Mouse (Mus musculus): ENCODE measurements around the gene Upk3bl. TPM values are rescaled to one million over a fixed set of nuclear protein-coding genes. Genes with fewer than 3 reads are reported as not detected.
A peak's percentile ranks its signal among the peaks of the same experiment; 100 is the strongest.

Upk3bl gene
- total RNA-seq (2021): not detected

DNA sequence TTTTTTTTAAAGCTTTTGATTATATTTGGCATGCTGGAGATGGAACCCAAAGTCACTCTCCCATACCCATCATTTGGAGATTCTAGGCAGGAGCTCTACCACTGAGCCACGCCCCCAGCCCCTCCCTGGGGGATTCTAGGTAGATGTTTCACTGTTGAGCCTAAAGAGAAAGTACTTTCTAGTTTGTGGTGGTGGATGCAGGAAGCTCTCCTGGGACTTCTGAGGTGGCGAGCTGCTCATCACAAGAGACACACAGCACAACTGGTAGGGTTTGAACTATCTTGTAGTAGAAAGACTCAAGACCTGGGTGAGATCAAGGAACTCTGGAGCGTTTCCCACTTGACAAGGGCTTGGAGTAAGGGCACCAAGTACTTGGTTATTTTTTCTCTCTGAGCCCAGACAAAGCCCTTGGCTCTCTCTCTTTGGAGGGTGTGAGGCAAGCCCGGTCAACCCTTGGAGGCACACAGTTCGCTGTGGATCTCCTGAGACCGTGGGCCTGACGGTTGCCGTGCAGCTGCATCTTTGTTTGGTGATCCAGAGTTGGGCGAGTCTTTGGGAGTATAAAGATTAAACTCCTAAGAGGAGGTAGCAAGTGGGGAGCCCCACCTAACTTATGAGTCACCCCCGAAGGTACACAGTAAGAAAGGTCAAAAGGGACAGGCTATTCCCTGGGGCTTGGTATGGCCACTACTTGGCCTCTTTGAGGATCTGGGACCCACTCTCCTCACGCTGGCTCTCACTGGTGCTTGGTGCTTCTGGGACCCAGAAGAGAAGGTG is at the start of gene Upk3bl:
Upk3bl (plus strand) TSS at position 192 of the 777 bp plus-strand sequence.
- no peak for DNase-seq

DNA sequence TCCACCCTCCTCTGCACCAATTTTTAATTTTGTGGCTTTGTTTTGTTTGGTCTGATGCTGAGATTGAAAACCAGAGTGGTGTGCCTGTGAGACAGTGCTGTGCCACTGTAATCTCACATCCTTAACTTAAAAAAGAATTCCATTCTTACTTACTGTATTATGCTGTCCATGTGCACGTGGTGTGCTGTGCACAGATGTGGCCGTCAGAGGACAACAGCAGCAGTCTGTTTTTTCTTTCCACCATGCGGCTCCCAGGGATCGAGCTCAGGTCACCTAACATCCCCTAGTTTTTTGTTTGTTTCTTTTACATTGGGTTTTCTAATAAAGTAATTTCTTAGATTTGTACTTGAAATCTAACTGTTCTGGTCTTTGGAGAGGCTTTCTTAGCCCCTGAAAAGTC is 49.8 kb upstream of the Upk3bl start:
- no peak for DNase-seq

DNA sequence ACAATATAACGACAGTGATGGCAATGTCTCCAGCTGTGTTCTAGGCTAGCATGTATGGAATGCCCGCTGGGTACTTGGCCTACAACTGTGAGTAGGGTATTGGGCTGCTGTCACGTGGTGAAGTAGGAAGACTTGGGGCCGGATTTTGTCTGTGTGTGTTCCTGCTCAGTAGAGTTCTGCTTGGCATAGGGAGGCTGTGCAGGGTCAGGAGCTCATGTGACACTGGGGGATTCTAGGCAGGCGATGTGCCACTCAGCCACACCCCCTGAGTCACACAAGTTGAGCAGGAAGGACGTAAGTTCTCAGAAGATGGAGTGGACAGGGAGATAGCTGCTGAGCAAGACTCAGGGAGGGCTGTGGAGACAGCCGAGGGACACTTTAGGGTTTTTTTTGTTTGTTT is 46.5 kb upstream of the Upk3bl start:
- no peak for DNase-seq

DNA sequence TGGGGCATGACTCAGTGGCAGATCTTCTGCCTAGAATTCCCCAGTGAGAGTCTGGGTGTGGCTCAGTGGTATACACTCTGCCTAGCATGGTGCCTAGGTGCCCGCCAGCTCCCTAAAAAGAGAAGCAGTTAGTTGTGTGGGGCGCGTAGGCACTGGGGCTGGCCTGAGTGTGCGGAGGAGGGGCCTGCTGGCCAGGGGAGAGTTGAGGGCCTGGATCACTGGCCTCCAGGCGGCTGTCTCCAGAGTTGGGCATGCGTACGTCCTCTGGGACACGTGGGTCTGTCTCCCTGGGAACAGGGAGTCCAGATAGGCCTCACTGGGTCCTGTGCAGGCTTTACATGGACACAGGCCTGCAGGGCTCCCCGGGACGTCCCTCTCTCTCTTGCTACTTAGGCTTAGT is 39.4 kb upstream of the Upk3bl start:
- DNase-seq: peak; percentile 64

DNA sequence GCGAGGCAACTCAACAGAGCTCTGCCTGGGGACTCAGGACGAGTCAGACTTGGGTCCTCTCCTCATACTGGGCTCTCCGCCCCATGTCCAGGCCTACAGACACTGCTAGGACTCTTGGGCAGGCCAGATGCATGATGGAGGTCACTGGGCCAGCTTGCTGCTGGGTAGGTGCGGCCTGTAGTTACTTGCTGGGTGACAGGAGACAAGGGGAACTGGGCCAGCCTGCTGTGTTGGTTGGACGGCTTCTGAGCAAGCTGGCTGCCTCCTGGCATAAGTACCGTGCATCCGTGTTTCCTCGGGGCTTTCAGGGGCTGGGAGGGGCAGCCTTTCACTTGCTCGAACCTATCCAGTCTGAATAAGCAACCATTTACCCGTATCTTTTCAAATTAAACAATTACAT is 38.7 kb upstream of the Upk3bl start:
- peak; percentile 15 for DNase-seq

DNA sequence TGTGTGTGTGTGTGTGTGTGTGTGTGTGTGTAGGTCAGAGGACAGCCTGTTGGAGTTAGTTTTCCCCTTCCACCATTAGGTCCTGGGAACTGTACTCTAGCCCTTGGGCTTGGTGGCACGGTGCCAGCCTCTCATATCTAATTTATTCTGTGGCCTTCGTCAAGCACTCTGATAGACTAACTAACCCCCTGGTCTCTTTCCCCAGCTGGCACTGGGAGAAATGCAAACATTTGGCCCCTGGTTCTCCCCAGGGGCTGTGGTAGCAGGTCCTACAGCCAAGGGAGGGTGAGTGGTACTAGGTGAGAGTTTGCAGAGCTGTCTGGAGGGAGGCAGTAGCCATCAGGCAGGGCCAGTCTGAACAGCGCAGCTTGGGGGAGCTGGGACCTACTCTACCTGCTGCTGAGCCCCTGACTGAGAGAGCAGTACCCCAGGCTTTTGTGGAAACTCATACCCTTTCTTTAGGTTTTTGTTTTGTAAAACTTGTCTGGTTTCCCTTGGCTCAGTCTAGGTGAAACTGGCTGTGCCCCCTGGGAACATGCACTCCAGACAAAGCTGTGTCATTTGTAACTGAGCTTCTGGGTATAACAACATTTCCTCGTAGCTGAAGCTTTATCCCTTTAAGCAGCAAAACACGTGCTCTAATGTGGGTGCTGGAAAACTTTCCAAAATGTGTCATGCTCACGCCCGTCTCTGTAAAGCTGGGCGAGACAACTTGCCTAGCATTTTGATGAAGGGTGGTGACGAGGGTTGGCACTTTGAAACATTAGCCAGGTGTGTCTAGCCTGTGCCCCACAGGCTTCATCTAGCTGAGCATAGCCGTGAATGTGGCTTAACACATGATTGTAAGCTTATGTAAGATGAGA is 38.0 kb upstream of the Upk3bl start:
- DNase-seq: peak; percentile 48

DNA sequence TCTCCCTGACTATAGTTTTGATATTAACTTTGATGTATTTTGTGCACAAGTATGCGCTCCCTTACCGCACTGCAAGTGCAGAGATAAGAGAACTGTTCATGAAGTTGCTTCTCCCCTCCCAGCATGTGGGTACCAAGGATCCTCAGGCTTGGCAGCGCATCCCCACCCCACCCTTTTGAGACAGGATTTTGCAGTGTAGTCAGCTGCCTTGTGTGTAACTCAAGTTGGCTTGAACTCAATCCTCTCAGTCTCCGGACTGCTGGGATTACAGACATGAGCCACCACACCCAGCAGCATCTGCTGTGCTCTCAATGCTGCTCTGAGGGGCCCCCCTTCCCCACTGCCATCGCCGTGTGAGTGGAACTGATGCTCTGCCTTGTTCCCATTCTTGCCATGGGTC is 37.0 kb upstream of the Upk3bl start:
- peak; percentile 18 for DNase-seq

DNA sequence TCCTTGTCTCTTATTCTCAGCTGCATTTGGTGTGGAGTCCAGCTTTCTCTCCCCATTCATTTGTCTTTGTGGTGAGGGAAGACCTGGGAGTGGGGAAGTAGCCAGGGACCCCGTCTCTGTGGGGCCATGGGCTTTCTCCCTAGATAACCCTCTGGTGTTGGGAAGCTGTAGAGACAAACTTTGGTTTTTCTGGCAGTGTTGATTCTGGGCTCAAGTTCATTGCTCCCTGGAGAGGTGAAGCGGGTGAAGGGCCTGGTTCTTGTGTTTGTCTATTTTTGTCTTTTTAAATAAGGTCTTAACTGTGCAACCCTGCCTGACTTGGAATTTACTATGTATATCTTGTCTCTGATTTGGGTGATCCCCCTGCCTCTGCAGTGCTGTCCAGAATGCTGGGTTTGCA is 35.6 kb upstream of the Upk3bl start:
- no peak for DNase-seq

DNA sequence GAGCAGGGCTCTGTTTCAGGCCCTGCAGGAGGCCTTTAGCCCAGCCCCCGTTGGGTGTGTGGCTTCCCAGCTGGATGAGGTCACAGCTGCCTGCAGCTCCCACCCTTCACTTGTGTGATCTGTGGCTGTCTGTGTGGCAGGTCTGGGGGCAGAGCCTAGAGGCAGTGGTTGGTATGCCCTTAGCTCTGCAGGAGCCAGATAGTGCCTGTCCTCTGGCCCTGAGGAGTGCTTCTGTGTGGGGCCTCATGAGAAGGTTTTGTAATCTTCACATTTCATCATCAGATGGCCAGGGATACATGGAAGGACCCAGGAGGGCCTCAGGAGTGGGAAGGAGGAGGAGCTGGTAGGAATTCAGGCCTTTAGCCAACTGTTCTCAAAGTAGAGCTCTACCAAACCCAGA is 34.4 kb upstream of the Upk3bl start:
- DNase-seq: no peak

DNA sequence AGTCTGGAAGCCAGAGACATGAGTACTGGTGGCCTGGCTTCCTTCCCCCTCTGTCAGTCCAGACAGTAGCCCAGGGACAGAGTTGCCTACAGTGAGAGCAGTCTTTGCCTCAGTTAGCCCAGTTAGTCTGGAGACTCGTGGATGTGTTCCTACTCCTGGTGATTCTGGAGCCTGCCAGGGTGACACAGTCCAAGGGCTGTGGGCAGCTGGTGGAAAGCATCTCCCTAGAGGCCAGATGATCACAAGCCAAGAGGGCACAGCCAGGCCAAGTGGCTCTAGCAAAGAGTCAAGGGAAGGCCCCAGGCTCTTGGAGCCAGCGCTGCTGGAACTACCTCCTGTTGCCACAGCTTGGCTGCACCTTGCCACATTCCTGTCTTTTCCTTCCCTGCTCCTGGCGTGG is 28.6 kb upstream of the Upk3bl start:
- no peak for DNase-seq

DNA sequence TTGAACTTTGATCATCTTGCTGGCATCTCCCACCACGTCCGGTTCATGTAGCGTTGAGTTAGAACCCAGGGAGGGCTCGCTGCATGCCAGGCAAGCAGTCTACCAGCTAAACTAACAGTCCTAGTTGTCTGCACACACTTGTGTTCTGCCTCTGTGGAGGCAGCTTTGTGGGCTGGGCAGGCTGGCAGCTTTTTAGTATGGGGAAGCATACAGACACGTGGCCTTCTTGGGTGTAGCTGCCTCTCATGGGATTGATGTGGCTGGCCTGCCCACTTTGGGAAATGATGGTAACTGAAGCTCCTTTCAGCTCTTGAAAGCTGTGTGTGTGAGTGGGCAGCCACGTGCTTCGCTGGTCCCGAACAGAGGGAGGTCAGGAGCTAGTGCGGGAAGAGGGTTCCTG is 27.4 kb upstream of the Upk3bl start:
- no peak for DNase-seq

DNA sequence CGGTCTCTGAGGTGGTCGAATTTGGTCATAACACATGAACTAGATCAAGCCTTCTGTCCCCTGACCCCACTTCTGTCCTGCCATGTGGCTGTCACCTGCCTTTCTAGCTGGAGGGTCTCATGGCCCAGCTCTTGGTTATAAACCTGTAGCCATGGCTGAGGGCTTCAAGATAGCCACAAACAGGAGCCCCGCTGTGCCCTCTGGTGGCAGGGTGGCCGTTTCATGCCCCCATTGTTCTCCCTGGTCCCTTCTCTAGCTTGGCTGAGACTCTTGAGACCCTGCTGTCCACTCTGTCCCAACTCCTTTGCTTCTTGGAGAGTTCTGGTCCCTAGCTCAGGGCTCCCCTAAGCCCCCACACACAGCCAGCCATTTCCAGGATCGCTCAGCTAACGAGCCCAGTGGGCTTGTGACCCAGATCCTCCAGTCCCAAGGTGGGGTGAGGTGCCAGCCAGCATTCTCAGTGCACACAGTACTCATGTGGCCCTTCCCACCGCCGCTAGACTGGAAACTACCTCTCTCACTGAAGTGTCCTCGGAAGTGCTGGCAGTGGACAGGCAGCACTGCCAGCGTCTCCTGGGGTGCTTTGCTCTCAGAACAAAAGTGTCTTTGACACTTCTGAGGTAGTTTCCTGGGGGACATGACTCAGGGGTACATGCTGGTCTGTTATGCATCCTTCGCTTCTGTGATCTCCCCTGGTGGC is 26.5 kb upstream of the Upk3bl start:
- DNase-seq: no peak

DNA sequence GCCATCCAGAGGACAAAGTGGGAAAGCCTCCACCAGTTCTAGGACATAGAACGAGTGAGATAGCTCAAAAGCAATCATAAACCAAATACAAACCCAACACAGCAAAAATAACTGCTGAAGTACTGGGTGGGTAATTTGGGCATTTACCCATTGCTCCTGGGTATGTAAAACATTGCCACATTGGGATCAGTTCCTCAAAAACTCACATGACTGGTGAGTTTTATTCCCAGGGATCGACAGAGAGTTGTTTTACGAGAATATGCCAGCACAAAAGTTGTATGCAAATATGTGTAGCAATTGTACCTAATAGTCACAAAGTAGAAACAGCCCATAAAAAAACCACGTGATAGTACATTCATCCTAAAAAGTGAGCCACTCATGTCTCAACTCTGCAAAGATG is 19.4 kb upstream of the Upk3bl start:
- no peak for DNase-seq

DNA sequence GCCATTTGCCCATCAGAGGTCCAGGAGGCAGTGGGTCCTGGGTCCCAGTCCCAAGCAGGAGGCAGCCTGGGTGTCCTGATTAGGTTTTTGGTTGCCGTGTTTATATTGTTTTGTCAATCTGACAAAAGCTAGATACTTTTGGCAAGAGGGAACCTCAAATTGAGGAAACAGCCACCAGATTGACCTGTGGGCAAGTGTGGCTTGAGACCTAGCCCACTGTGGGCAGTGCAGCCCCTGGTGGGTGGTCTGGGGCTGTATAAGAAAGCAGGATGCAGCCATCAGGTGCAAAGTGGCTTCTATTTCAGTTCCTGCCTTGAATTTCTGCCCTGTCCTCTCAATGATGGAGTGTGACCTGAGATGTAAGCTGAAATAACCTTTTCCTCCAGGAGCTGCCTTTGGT is 19.0 kb upstream of the Upk3bl start:
- no peak for DNase-seq

DNA sequence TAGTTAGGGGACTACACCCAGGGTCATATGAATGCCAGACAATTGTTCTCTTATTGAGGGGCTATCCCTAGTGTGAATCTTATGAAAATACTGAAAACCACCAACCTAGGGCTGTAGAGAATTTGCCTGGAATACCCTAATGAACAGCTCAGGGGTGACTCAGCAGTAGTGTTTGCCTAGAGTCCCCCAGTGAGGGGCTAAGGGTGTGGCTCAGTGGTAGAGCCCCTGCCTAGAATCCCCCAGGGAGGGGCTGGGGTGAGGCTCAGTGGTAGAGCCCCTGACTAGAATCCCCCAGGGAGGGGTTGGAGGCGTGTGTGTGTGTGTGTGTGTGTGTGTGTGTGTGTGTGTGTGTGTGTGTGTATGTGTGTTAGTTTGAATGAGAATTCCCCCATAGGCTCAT is 17.6 kb upstream of the Upk3bl start:
- no peak for DNase-seq

DNA sequence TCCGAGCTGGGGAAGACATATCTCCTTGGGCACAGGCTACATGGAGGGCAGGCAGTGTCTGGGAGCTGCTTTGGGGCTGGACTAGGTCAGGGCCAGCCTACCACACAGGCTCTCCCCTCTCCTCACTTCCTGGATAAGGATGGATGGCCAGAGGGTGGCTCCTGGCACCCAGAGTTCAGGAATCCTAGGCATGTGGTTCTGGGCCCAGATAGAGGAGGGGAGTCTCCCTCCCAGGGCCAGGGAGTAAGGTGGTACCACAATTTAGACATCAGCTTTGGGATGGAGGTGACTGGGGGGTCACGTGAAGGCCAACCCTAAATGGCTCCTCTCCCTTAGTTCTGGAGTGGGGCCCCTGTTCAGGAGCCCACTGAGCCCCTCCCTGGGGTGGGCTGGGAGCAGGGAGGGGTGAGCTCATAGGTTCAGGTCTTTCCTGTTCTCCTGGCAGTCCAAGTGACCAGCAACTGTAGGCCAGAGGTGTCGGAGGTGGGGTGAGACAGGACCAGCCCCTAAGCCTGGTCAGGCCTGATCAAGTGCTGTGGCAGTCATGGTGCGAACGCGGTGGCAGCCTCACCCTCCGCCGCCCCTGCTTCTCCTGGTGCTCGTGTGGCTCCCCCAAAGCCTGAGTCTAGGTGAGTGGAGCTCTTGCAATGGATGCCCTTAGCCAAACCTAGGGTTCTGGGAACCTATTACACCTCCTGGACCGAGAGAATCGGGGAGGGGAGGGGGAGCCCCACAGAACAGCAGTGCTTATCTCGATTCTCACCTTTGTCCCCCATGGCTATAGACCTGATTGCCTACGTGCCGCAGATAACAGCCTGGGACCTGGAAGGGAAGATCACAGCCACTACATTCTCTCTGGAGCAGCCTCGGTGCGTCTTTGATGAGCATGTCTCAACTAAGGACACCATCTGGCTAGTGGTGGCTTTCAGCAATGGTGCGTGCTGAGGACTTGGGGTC is 15.8 kb upstream of the Upk3bl start, which contains the start of gene Upk3b:
Upk3b (plus strand) TSS at position 239 of the 957 bp plus-strand sequence.
- DNase-seq: no peak

DNA sequence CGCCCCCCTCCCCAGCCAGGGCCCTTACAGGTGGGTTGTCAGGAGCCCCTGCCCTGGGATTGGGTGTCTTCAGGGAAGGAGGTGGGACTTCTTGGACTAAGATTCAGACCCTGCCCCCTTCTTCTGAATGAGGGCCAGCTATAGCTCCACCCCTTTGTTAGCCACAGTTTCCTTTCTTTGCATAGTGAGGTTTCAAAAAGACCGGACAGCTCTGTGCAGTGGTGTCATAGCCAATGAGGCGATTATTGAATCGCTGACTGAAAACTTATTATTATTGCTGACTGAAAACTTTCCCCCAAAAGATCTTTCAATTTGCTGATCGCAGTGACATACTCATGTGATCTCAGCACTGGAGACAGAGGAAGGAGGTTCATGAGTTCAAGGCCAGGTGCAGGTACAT is 14.1 kb upstream of the Upk3bl start:
- DNase-seq: no peak

DNA sequence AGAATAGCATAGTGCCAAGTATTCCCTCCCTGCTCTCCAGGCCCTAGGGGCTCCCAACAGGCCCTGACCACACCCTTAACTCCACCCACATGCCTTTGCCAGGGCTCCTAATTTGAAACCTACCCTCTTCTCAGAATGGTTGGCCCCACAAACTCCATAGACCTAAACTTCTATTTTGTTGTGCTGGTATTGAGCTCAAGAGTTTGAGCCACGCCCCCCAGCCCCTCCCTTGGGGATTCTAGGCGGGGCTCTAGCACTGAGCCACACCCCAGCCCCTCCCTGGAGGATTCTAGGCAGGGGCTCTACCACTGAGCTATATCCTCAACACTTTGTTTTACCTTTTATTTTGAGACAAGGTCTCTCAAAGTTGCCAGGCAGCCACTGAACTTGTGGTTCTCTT is 13.0 kb upstream of the Upk3bl start:
- DNase-seq: no peak

DNA sequence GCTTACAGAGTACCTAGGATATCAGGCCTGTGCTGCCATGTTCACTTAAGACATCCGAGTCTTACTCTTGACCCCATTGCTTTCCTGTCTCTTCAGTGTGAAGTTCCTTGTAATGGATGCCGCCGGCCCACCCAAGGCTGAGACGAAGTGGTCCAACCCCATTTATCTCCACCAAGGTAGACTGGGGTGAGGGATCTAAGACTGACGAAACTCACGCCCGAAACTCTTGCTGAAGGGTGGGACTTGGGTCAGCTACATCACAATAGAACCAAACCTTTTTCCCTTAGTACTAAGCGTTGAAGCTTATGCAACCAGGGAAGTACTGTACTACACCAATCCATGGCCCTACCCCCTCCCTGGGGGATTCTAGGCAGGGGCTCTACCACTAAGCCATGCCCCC is 12.6 kb upstream of the Upk3bl start:
- DNase-seq: no peak

DNA sequence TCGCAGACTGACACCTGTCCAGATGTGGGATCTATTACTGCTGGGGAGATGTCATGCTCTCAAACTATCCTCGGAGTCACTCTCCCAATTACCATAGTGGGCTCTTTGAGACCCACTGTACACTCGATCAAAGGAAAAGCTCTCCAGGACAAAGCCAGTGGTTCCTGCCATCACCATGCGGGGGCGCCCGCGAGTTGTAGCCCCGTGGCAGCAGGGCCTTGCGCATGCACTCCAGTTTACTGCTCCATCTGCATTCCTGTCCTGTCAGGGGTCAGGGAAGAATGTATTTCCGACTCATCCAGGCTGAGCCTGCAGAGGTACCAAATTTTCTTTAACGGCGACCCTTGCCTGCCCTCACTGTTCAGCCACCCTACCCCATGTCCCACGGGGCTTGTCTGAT is 9.4 kb upstream of the Upk3bl start:
- DNase-seq: peak; percentile 29

DNA sequence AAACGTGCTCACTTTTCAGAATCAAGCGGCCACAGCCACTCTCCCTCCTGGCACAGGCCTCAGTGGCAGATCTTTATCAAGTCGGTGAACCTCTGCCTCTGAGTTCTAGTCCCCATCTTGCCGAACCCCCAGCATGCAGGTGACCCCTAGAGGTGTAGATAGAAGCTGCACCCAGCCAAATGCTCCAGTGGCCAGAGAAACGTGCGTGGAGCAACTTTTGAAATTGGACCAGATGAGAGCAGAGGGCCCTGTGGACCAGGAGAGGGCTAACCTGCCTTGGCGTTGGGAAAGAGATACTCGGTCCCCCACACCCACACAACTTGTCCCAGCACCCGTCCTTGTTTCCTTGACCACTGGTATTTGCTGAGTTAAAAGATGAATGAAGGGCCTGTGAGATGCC is 8.9 kb upstream of the Upk3bl start:
- no peak for DNase-seq

DNA sequence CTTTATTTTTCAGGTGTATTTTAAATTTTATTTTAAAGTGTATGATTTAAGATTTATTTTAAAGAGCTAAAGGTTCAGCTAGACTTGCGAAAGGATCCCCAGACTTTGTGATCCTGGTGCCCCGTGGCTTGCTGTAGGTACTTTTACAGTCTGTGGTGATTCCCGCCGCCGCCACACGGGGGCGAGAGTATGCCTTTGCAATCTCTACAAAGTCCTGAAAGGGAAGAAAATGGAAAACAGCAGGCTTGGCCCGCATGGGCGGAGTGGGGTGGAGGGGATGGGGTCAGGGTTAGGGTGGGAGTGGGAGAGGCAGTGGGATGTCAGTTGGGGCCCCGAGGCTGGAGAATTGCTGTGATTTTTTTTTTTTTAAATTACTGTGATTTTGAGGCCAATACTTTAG is 8.3 kb upstream of the Upk3bl start:
- peak; percentile 91 for DNase-seq
